Mouse (Mus musculus) cerebellum, postnatal 4 days (tissue): ENCODE data around the gene Nup107.
A peak's percentile ranks its signal among the peaks of the same experiment; 100 is the strongest.
"Not testable (repeated sequence)": the region's sequence is repeated elsewhere in the genome, so short reads cannot be mapped to it uniquely, and the experiment has no call there.

ENCODE experiments used
- DNase-seq, 2 experiments: peaks; one replicate each; pipeline ENCODE4 v3.0.0; 2022; ENCODE audit warnings: low spot score in 2 of 2, mixed read lengths in 1 of 2

The Nup107 gene

GRCm38 (mm10) chr10:117718161-117719119, 74.1 kb downstream of the Nup107 start:
- DNase-seq = peak in 1 of 2 experiments; percentile 14

- DNase-seq = no peak
Observed at GRCm38 (mm10) chr10:117717583-117717982, 74.9 kb downstream of the Nup107 start.

- no peak for DNase-seq
Observed at GRCm38 (mm10) chr10:117716686-117717085, 75.8 kb downstream of the Nup107 start.

- DNase-seq = not testable (repeated sequence)
Observed at GRCm38 (mm10) chr10:117715654-117716053, 76.9 kb downstream of the Nup107 start.

GRCm38 (mm10) chr10:117714928-117715500, 77.5 kb downstream of the Nup107 start:
- DNase-seq = no peak

- DNase-seq = no peak
Observed at GRCm38 (mm10) chr10:117714048-117714545, 78.4 kb downstream of the Nup107 start.

- DNase-seq = no peak
Observed at GRCm38 (mm10) chr10:117713466-117713865, 79.0 kb downstream of the Nup107 start.

- no peak for DNase-seq
Observed at GRCm38 (mm10) chr10:117712871-117713270, 79.6 kb downstream of the Nup107 start.

GRCm38 (mm10) chr10:117712191-117712754, 80.2 kb downstream of the Nup107 start:
- no peak for DNase-seq

GRCm38 (mm10) chr10:117711408-117711807, 81.1 kb downstream of the Nup107 start:
- no peak for DNase-seq

GRCm38 (mm10) chr10:117710604-117711141, 81.8 kb downstream of the Nup107 start, which contains the start of gene Mdm2:
Mdm2 (minus strand) TSS chr10:117710758.
- DNase-seq = peak; percentile 99 to 100

GRCm38 (mm10) chr10:117709930-117710603, 82.4 kb downstream of the Nup107 start:
- peak; percentile 69 to 79 for DNase-seq

GRCm38 (mm10) chr10:117709326-117709830, 83.1 kb downstream of the Nup107 start:
- no peak for DNase-seq

- no peak for DNase-seq
Observed at GRCm38 (mm10) chr10:117708856-117709255, 83.6 kb downstream of the Nup107 start.

GRCm38 (mm10) chr10:117708376-117708775, 84.1 kb downstream of the Nup107 start:
- DNase-seq = no peak

GRCm38 (mm10) chr10:117707114-117707838, 85.2 kb downstream of the Nup107 start:
- no peak for DNase-seq

GRCm38 (mm10) chr10:117706440-117706839, 86.1 kb downstream of the Nup107 start:
- DNase-seq = no peak

GRCm38 (mm10) chr10:117705806-117706205, 86.7 kb downstream of the Nup107 start:
- DNase-seq = no peak

- no peak for DNase-seq
Observed at GRCm38 (mm10) chr10:117704964-117705335, 87.6 kb downstream of the Nup107 start.

GRCm38 (mm10) chr10:117704314-117704963, 88.1 kb downstream of the Nup107 start:
- not testable (repeated sequence) for DNase-seq
